Mouse (Mus musculus) liver, embryonic 11.5 days (tissue): ENCODE measurements at regions not wholly inside any gene's neighbourhood (a gene's known extent, or its start where the extent isn't known, plus 50 kb on each side); places are given as distances from the start of the nearest gene placed in this dataset.

Experiments used
- ATAC-seq: fragments of 200-750 bp; cut with Nextera tagmentation; replicated peaks from 2 replicates; pipeline ENCODE4 v1.8.0; 2017; ENCODE audit warnings: moderate number of reproducible peaks, mild to moderate bottlenecking, moderate TSS enrichment, moderate library complexity; ENCODE audit not compliant: low FRiP score
- DNase-seq: peaks from one replicate; pipeline ENCODE4 v3.0.0-alpha.2; 2017; ENCODE audit warnings: low spot score
- H3K27ac ChIP-seq: fragments of 300-500 bp; sonication (generic); 2 replicates; pipeline ENCODE4 v1.5.1; 2014; ENCODE audit warnings: mild to moderate bottlenecking, low read depth, low read length, control low read depth
- H3K27me3 ChIP-seq: fragments of 300-500 bp; sonication (generic); replicated peaks from 2 replicates; pipeline ENCODE4 v1.6.1; 2014; ENCODE audit warnings: low read length, mixed read lengths; ENCODE audit not compliant: control insufficient read depth, insufficient read depth
- H3K36me3 ChIP-seq: fragments of 300-500 bp; sonication (generic); 2 replicates; pipeline ENCODE4 v1.6.1; 2014; ENCODE audit warnings: mild to moderate bottlenecking, low read length, moderate library complexity, mixed read lengths; ENCODE audit not compliant: control insufficient read depth, insufficient read depth
- H3K4me1 ChIP-seq: fragments of 300-500 bp; sonication (generic); replicated peaks from 2 replicates; pipeline ENCODE4 v1.6.1; 2014; ENCODE audit warnings: low read length, mixed read lengths; ENCODE audit not compliant: control insufficient read depth, insufficient read depth
- H3K4me2 ChIP-seq: fragments of 300-500 bp; sonication (generic); 2 replicates; pipeline ENCODE4 v1.6.1; 2014; ENCODE audit warnings: mild to moderate bottlenecking, control low read depth, moderate library complexity
- H3K4me3 ChIP-seq: fragments of 300-500 bp; sonication (generic); 2 replicates; pipeline ENCODE4 v1.5.1; 2014; ENCODE audit warnings: low read depth, low read length, control low read depth
- H3K9ac ChIP-seq: fragments of 300-500 bp; sonication (generic); 2 replicates; pipeline ENCODE4 v1.6.1; 2014; ENCODE audit warnings: low read depth, low read length, control low read depth
- H3K9me3 ChIP-seq: fragments of 300-500 bp; sonication (generic); 2 replicates; pipeline ENCODE4 v1.6.1; 2016; ENCODE audit warnings: low read length, inconsistent platforms, mixed read lengths; ENCODE audit not compliant: control insufficient read depth
- WGBS: fragments of 180-500 bp; shearing (Covaris S2); extraction: QIAGEN DNeasy Blood & Tissue Kit; methylation state at CpG from one replicate; pipeline ENCODE4 v1.1.7; 2014; 5-methylcytosine and 5-hydroxymethylcytosine counted together

- H3K27ac ChIP-seq, result no peak overlapping the region
- no peaks in the 10 kb centered on the region for H3K4me1 ChIP-seq
- H3K36me3 ChIP-seq, result no peaks in the 10 kb centered on the region
- ATAC-seq, result no peak
- no peaks in the 10 kb centered on the region for H3K27me3 ChIP-seq
- no peak overlapping the region for H3K4me3 ChIP-seq
- WGBS, result 77% methylated on average over 5 of the region's 5 CpGs
- no peak overlapping the region for H3K9ac ChIP-seq
- no peak overlapping the region for H3K4me2 ChIP-seq
- H3K9me3 ChIP-seq, result no peaks in the 10 kb centered on the region
- DNase-seq, result no peak
Measured at GRCm38 (mm10) chr17:22795213-22795612, 71.7 kb downstream of the Zfp945 start.

GRCm38 (mm10) chr17:22784481-22784880 lies 82.5 kb downstream of the Zfp945 start:
- Histone ChIP-seq H3K9me3 (no peaks in the 10 kb centered on the region), H3K36me3 (no peaks in the 10 kb centered on the region; the same call in 1 of the 2 replicates), H3K27ac (no peak overlapping the region), H3K27me3 (no peaks in the 10 kb centered on the region), H3K9ac (no peak overlapping the region), H3K4me1 (no peaks in the 10 kb centered on the region), H3K4me3 (no peak overlapping the region), H3K4me2 (no peak overlapping the region)
- DNase-seq (no peak), ATAC-seq (no peak)
- 88% methylated on average over 2 of the region's 2 CpGs for WGBS

DNA sequence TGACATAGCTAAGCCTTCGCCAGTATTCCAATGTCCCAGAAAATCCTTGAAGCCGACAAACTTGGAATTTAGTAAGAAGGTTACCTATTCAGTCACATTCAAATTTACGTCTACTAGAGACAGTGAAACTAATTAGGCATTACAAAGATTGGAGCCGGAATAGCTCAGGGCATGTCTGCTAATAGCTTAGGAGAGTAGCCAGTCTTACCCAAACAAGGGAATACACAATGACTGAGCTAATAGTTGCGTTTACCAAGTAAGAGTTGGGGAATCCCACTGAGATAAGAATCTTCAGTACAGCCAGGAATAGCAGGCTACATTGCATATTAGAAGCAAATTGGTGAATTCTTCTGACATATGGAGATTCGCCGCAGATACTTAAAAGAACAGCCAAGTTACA lies 121.2 kb downstream of the Zfp945 start:
- Histone ChIP-seq H3K4me3 (no peak overlapping the region), H3K9me3 (no peaks in the 10 kb centered on the region), H3K9ac (no peak overlapping the region), H3K4me2 (no peak overlapping the region), H3K36me3 (no peaks in the 10 kb centered on the region), H3K4me1 (no peaks in the 10 kb centered on the region), H3K27ac (no peak overlapping the region), H3K27me3 (no peaks in the 10 kb centered on the region)
- WGBS, result 68% methylated on average over 7 of the region's 7 CpGs
- DNase-seq (no peak), ATAC-seq (no peak)

DNA sequence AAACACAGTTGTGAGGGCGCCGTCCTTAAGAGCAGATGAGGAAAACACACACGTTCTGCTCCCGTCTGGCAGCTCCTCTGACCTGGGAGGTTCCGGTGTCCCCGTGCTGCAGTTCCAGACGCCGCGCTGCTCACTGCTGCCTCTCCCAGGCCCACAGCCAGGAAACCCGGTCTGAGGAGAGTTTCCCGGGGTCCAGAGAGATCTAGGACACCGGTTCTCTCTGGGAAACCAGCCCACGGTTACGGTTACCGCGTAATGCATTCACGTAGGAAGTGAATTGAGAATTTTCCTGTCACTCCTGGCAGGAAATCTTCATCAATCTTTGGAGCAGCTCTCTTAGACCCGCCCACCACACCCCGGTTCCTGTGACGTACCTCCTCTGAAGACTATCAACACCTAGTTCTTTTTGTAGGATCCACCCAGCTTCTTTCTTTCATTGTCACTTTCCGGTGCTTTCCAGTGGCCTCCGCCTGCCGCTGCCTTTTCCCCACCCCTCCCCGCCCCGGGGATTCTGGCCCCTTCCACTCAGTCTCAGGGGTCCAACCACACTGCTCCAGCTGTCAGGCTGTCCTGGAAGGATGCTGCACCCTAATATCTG lies 127.3 kb downstream of the Zfp945 start:
- Histone ChIP-seq H3K27ac (peak overlapping the region; percentile 64), H3K4me1 (no peaks in the 10 kb centered on the region; the same call in 1 of the 2 replicates), H3K9me3 (no peaks in the 10 kb centered on the region), H3K4me3 (peak overlapping the region; percentile 68), H3K36me3 (no peaks in the 10 kb centered on the region; the same call in 1 of the 2 replicates), H3K9ac (peak overlapping the region; percentile 70), H3K27me3 (no peaks in the 10 kb centered on the region), H3K4me2 (peak overlapping the region; percentile 80)
- WGBS, result under 1% methylated on average over 25 of the region's 25 CpGs
- DNase-seq (peak; percentile 70), ATAC-seq (peak; percentile 87)

- Histone ChIP-seq H3K9ac (peak overlapping the region; percentile 70), H3K27me3 (no peaks in the 10 kb centered on the region), H3K9me3 (no peaks in the 10 kb centered on the region), H3K4me2 (peak overlapping the region; percentile 80), H3K36me3 (no peaks in the 10 kb centered on the region; the same call in 1 of the 2 replicates), H3K27ac (peak overlapping the region; percentile 64; the same call in 1 of the 2 replicates), H3K4me1 (no peaks in the 10 kb centered on the region; the same call in 1 of the 2 replicates), H3K4me3 (peak overlapping the region; percentile 68)
- ATAC-seq (no peak), DNase-seq (no peak)
- WGBS, result 8% methylated on average over 12 of the region's 12 CpGs
Measured at GRCm38 (mm10) chr17:22739173-22739572, 127.8 kb downstream of the Zfp945 start.

DNA sequence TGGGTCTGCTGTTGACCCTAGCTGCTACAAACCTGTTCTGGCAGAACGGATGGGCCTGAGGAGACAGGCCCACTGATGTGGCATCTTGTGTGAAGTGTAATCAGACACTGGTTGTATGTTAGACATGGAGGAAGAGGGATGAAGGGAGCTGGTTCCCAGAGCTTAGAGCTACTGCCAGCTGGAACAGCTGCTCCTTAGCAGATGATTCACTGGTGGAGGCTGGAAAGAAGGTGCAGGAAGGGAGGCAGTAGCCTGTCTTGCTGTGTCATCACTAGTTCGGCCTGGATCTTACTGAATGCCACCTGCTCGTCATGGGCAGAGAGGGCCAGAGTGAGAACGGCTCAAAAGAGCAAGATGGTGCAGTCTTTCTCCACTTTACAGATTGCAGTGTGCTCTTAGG lies 130.6 kb downstream of the Zfp945 start:
- no peaks in the 10 kb centered on the region for H3K9me3 ChIP-seq
- DNase-seq (no peak), ATAC-seq (no peak)
- H3K9ac ChIP-seq, result no peak overlapping the region
- no peaks in the 10 kb centered on the region; the same call in 1 of the 2 replicates for H3K4me1 ChIP-seq
- no peaks in the 10 kb centered on the region for H3K27me3 ChIP-seq
- H3K36me3 ChIP-seq, result no peaks in the 10 kb centered on the region; the same call in 1 of the 2 replicates
- WGBS, result 86% methylated on average over 4 of the region's 4 CpGs
- H3K4me2 ChIP-seq, result no peak overlapping the region
- no peak overlapping the region for H3K27ac ChIP-seq
- no peak overlapping the region for H3K4me3 ChIP-seq
